Mouse (Mus musculus): ENCODE measurements at regions not wholly inside any gene's neighbourhood (a gene's known extent, or its start where the extent isn't known, plus 50 kb on each side); places are given as distances from the start of the nearest gene placed in this dataset.

DNA sequence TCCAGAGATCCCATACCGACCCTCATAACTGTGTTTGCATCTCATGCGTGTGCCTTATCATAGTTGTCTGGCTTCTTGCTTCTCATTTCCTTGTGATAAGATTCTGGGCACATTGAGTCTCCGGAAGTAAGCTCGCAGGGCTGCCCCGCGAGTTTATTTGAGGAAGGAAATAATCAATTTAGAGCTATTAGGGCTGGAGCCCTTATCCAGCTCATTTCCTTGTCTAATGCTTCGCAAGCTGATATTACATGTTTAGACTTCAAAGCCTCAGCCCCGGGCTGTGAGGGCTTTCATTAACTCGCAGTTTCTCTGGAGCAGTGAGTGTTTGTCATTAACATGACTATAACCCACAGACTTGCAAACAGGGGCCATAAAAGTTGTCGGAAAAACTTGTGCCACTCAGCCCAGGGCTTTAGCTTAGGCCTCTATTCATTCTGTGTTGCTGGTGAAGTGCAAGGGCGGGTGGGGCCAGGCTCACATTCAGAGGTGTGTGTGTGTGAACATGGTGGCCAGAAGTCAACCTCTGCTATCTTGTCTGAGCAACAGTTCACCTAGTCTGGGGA lies 251.0 kb upstream of the Gm5148 start:
- DNase-seq (ENCODE audit: low read depth) = no peak

DNA sequence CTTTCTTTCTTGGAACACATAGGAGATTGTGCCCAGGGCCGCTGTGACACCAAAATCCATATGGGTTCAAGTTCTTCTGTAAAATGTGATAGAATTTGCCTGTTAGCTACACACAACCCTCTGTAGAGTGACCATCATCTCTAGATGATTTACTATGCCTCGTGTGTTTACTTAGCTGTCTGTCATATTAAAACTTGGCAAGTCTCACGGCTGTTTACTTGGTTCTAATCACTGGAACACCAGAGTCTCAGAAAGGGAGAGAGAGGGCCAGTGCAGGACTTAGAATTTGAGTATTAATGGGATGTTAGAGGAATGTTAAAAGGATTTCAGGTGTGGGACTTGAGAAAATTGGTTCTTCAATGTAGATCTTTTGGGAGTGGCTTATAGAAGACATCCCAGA lies 248.6 kb upstream of the Gm5148 start:
- DNase-seq (ENCODE audit: low read depth) = no peak

DNA sequence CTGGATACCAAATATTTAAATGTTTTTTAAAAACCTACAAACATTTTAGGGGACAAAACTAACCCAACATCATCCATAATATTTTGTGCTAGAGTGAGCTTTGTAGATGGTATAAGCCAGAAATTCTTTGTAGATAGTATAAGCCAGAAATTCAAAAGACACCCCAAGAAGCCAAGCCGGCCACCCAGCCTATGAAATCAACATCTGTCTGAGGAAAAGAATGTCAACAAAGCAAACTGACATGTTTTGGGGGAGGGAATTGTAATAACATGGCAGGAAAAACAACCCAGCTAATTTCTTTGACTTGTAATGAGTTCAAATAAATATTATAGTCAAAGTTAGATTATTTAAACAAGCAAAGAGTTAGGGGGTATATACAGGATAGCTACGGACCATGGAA lies 246.9 kb upstream of the Gm5148 start:
- no peak for DNase-seq (ENCODE audit: low read depth)

DNA sequence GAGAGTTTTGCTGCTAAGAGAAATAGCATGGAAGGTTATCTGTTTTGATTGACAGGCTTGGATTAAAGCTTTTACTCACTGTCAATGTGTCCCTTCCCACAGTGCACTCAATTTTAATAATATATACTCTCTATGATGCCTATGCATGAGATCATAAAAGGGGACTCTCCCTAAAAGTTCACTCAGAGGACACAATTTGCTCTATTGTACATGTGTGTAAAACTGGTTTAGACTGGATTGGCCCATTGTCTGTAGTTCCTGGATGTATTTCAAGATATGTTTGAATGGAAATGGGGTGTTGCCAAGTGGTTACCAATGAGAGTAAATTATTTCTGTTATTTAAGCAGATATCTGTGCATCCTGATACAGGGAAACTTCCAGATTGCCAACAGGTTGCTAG lies 244.4 kb upstream of the Gm5148 start:
- no peak for DNase-seq (ENCODE audit: low read depth)

DNA sequence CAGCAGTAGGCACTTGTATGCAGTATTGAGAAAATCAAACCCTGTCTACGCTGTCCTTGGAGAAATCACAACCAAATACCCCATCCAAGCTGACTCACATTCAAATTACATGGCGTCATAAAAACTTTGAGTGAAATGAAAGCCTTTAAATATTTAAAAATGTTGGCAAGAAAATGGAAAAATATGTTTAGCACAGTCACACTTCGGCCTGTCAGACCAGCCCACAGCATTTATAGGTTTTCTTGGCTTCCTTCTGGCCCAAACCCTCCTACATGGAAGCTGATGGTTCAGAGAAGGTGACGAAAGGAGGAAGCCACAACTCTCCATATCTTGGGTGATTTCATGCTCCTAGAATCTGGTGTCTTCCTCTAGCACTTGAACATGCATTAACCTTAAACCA lies 240.9 kb upstream of the Gm5148 start:
- no peak for DNase-seq (ENCODE audit: low read depth)

DNA sequence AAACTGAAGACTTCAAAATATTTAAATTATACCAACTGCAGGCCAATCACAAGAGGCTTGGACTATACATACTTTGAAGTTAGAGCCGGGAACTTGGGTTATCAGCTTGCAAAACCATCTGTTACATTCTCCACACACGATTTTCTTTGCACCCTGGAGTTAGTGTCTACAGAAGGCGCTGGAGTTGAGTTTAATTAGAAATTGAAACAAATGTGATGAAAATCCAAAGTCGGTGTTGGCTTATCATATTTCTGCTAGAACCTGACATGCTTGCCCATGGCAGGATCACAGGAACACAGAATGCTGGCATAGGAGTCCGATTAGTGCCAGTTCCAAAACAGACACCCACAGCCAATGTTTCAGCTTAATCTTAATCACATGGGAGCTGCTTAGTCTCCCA lies 239.8 kb upstream of the Gm5148 start:
- no peak for DNase-seq (ENCODE audit: low read depth)

DNA sequence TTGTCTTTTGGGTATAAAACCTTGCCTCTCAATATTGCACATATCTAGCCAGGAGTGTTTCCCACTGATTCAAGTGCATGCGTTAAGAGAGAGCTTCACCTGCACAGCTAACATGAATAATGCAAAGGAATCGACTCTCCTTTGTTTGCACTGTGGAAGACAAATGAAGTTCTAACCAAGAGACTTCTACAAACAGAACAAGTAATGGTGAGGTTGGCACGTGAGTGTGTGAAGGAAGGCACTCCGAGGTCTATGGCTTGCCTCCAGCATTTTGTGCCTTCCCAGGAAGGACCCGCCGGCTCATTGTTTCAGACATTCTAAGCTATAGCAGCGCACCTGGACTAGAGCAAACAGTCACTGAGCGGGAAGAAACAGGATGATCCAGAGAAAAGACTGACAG lies 238.5 kb upstream of the Gm5148 start:
- no peak for DNase-seq (ENCODE audit: low read depth)

DNA sequence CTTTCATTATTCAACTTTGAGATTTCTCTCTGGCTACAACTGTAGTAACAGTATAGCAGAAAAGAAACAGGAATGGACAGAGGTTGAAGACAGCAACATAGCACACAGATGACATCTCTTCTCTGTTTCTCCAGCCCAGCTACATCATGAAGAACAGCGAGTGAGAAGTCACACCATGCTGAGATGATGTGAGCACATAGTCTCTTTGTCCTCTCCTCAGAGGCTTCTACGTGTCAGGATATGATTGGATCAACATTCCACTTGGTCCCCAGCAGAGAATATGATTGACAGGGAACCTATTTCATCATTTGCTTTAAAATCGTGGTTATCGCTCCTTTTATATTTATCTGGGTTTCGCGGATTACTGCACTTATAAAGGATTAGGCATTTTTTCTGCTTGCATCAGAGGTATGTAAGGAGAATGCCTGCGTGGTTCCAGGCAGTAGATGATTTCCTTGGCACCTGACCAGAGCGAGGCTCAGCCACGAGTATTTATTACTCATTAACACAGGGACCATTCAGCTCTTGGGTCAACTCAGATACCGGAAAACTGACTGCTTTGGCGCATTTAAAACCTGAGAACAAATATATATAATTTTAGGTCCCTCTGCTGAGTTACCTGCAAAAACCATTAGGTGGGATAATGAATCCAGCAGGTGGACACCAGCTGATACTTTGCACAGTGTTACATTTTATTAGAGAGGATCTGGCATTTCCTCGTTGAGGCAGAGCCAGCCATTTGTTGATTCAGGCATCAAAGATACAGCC lies 237.9 kb upstream of the Gm5148 start:
- DNase-seq (ENCODE audit: low read depth) = no peak

DNA sequence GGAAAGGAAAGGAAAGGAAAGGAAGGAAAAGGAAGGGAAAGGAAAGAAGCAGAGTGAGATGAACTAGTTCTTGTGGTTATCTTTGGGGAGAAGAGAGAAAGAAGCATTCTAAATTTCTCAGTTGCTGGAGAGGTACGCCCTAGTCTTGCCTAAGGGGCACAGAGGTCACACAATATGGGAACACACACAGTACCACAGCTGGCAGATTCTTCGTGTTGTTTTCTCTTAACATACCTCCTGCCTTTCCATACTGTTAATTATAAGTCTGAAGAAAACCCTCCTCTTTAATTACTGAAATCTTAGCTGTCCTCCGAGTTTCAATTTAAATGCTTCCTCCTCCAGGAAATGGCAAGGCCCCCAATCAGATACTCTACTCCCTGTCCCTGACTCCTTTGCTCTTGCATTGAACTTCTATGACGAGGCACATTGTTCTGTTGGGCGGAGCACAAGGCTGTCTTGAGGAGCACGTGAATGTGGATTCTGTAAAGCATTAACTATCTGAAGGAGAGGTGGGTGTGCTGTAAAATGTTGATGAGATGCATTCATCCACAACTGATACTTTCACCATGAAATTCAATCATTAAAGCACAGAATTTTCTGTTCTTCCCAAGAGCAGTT lies 234.2 kb upstream of the Gm5148 start:
- DNase-seq (ENCODE audit: low read depth) = no peak

DNA sequence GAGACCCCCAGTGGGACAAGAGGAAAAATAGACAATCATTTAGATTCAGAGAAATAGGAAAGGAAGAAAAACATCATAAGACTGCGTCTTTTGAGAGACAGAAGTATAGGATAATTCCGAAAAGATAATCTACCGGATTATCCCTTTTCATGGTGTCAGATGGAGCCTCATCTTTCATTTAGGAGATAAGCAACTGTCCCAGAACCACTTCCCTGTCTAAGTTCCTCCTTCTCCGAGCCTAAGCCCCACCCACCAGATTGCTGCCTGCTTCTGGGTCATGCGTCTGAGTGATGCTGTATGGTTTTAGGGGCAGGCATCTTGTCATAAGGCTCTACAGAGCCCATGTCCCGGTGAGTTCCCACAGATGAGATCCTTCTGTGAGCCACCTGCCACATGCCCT lies 232.3 kb upstream of the Gm5148 start:
- DNase-seq (ENCODE audit: low read depth) = no peak

DNA sequence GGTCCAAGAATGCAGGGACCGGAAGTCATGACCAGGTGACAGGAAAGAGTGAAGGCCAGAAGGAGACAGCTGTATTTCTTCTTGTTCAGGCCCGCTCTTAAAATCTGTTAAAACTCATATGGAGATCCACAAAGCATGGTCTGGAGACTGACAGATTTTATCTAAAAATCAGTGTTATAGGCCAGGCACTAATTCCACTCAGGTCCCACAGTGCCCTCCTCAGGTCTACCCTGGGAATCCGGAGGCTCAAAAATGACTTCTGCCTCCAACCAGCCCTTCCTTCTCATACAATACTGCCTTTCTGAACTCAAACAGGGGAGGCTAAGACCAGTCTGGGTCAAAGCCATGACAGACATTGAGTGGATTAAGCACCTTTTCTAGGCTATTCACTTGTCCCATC lies 228.6 kb upstream of the Gm5148 start:
- no peak for DNase-seq (ENCODE audit: low read depth)

DNA sequence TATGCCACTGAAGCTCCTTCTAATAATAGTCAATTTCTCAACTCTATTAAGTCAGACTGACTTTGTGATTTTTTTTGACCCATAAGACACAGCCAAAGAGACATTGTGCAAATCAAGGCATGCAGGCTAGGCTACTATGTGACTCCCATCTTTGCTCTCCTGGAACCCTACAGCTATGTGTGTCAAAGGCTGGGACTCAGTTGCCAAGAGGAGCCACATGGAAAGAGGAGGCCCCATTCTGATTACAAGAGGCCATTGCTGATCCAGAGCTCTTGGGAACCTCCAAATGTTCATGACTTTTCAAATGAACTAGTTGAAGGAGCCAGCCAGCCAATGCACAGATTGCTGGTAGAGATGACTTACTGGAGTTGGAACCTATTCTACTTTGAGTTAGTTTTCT lies 228.0 kb upstream of the Gm5148 start:
- DNase-seq (ENCODE audit: low read depth) = no peak

DNA sequence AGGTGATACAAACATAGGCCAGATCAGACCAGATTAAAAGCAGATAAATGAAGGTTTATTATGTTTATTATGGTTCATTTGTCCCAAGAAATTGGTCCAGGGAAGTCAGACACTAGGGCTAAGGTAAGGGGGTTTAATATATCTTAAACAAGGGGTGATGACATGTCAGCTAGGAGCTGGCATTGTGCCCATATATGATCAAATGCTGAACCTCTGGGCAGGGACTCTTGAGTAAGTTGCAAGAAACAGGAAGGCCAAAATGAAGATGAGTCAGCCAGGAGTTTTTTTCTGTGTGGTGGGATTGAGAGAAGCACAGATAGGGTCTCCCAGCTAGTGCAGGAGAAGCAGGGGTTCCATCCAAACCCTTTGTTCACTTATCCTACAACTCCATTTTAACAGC lies 219.4 kb upstream of the Gm5148 start:
- no peak for DNase-seq (ENCODE audit: low read depth)

DNA sequence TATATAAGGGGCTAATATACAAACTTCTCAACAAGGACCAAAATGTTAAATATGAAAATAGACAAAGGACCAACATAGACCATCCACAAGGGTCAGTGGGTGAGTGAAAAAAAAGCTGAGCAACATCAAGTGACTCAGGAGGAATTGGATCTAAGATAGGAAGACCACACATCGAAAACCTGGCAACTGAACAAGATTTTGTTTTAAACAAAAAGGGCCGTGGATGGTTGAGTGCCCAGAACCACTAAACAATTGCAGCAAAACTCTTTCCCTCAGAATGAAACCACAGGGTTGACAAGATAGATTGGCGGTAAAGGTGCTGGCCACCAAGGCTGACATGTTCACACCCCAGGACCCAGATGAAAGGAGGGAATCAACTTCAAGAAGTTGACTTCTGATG lies 215.7 kb upstream of the Gm5148 start:
- DNase-seq (ENCODE audit: low read depth) = no peak

DNA sequence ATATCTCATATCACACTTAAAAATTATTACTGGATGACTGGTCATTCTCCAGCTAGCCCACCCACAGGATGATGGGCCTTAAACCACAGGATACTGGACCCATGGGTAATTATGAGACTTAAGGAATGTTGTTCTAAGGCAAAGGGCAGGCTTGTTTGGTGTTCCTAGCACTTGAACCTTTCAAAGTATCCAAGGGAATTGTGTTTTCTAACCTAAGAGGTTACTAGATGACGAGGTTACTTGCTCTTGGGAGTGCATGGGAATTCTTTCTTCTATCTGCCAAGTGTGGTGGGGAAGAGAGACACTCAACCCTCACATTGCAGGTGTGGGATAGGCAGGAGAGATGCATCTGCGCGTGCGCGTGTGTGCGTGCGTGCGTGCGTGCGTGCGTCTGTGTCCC lies 214.6 kb upstream of the Gm5148 start:
- no peak for DNase-seq (ENCODE audit: low read depth)

DNA sequence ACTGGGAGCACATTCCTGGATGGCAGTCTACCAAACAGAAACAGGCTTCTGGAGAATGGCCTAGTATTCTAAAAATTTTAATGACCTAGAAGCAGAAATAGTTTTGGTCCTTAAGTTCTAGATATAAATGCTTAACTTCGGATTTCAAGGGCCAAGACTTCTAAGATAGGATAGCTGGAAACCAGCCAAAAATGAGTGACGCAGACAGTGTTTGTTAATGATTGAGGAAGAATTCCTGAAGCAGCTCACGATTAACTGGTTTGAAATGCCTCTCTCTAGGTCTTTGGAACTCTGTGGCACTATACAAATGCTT lies 213.9 kb upstream of the Gm5148 start:
- DNase-seq (ENCODE audit: low read depth) = no peak

DNA sequence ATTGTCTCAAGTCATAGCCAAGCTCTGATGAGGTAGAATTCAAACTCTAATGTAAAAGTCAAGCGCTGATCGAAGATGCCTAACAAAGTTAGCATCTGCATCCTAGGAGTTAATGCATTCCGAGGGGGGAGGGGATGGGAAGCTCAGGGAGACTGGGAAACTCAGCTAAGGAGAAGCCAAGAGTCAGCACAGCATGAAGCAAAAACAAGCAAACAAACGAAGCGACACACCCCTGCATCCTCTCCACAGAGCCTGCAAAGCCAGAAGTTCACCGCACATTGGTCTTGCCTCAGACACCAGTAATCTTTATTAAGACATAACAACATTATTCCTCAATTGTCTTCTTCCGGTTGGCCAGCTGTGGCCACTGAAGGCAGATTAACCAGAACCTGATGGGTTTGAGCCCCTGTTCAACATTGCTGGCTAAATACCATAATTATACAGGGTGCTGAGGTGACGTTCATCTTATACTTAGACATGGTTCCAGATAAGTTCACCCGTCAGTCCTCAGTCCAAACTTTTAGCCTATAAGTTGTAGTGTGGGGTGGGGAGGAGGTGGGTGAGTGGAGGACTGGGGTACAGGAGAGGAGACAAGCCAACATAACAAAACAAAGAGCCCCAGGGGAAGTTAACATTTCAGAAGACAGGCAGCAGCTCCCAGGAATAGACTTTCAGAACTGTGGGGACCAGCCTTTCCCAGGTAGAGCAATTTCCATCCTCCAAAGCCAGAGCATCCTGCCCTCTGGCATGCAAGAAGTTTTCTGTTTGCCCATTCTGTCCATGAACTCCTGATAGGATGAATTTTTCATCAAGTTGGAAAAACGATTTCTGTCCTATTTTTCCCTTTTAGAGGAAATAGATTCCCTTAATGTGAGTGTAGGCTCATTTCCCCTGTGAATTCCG lies 213.3 kb upstream of the Gm5148 start:
- DNase-seq (ENCODE audit: low read depth) = no peak

DNA sequence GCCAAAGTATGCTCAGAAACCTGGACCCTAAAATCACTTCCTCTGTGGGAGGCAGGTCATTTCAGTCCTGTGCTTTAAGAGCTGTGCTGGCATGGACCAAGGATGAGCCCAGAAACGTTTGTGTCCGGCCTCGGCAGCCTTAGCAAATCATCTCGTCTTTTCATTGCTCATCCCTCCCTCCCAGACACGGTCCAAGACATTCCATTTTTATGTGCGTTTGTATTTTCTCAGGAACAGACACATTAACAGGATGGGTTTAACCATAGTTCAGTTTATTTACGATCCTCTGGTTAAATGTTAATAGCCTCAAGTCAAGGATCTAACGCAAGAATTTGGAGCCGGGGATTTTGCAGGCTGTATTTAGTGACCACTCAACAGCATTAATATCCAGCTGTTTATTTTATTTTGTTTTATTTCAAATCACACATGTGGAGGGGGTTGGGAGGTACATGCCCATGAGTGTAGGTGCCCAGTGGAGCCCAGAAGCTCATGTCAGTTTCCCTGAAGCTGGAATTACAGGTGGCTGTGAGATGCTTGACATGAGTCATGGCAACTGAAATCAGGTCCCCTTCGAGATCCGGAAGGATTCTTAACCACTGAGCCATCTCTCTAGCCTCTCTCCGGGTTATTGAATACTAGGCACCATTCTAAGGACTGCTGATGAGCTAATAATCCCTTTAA lies 212.1 kb upstream of the Gm5148 start:
- no peak for DNase-seq (ENCODE audit: low read depth)

DNA sequence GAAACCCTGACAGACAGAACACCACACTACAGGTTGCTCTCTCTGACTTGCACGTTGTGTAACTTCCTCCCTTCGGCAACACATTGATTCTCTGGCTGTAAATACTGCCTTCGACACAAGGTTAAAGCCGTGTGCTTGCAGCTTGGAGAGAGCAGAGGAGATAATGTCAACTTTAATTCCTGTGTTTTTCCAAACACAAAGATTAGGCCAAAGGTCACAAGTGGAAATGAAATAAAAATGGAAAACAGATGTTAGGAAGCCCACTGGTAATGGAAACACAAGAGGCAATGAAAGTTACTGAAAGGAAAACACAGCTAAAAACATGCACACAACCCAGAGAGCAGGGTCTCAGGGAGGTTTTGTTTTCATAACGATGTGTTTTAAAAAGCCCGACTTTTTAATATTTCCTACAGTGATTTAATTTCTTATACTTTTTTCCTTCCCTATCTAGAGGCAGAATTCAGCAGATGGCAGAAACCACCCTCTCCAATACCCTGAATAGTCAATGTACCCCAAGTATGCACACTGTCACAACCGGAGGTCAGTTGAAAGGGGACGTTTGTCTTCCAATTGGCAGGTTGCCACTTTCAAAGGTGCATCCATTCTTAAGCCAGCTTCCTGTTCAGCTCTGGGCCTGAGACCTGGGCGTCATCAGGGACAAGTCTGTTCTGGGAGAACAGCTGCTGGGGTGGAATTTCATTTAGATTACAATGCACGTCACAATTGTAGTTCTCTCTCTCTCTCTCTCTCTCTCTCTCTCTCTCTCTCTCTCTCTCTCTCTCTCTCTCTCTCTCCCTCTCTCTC lies 210.8 kb upstream of the Gm5148 start:
- no peak for DNase-seq (ENCODE audit: low read depth)

DNA sequence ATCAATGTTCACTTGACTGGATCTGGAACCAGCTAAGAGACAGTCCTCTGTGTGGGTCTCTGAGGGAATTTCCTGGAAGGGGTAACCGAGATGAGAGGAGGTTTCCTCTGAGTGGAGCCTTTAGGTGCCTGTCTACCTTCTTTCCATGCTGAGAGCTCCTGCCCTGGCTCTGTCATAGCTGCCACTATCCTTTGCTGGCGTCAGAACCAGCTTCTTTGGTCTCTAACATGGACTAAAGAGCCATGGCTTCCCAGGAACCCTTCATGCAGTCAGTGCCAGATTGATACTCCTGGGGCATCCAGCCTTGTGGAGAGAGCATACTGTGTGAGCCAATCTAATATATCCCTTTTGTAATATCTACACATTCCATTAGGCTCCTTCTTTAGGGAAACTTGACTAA lies 209.9 kb upstream of the Gm5148 start:
- DNase-seq (ENCODE audit: low read depth) = no peak

DNA sequence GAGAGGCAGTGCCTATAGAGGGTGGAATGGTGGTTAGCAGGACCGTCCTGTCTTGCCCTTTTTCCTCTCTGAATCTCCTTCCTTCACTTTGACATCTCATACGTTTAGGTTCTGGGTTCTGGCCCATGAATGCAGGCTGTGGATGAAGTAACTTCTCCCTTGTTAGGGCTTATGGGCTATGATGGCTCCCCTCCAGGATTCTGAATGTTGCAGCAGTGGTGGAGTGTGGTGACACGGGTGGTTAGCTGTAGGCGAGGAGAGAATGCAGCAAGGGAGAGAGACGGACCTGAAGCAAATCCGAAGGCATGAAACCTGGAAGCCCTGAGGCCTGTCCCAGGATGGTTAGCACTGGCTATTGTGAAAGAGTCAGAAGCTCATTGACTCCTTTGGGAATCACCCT lies 204.4 kb upstream of the Gm5148 start:
- no peak for DNase-seq (ENCODE audit: low read depth)

Measured in gonadal fat pad, adult 2 months (tissue).